ENCODE assay signal across 9 mouse cellular contexts in genomic region chr11:120029431-120030144, GRCm38 (mm10). TPM values are rescaled to one million over a fixed set of nuclear protein-coding genes. Genes with fewer than 3 reads are reported as not detected.
DNase-seq lines count a peak whose midpoint lies in the region; ATAC-seq lines count a peak whose summit lies in the region.
"Had no signal": no experiment of that assay in that cellular context is flagged by ENCODE, and none has a peak within 500 bp of the region (broad histone marks: within the 10 kb centered on the region; RNA-seq: fewer than 3 reads in every experiment).

No protein-coding gene starts in this region.

- no peak overlapping the region for H3K27ac ChIP-seq in hindbrain, embryonic 13.5 days
- H3K27ac ChIP-seq in hindbrain, embryonic 14.5 days: no peak overlapping the region

- H3K4me2 ChIP-seq in hindbrain, embryonic 13.5 days: no peak overlapping the region
- H3K4me2 ChIP-seq in hindbrain, embryonic 14.5 days (replicated peaks): no peak overlapping the region

- no peak overlapping the region for H3K4me3 ChIP-seq in hindbrain, embryonic 13.5 days
- H3K4me3 ChIP-seq in hindbrain, embryonic 14.5 days (replicated peaks; ENCODE audit: low read length): no peak overlapping the region

- H3K9me3 ChIP-seq in hindbrain, embryonic 13.5 days: no peaks in the 10 kb centered on the region
- no peaks in the 10 kb centered on the region for H3K9me3 ChIP-seq in hindbrain, embryonic 14.5 days (ENCODE audit: control insufficient read depth, low read length)

- H3K9ac ChIP-seq in hindbrain, embryonic 13.5 days: peak overlapping the region; percentile 11; the same call in 1 of the 2 replicates
- no peak overlapping the region for H3K9ac ChIP-seq in hindbrain, embryonic 14.5 days
- H3K9ac ChIP-seq: forebrain, postnatal 0 days had no signal

- H3K36me3 ChIP-seq in hindbrain, embryonic 13.5 days: no peaks in the 10 kb centered on the region
- H3K36me3 ChIP-seq in hindbrain, embryonic 14.5 days (replicated peaks; ENCODE audit: control insufficient read depth, insufficient read depth): no peaks in the 10 kb centered on the region

- WGBS in hindbrain, embryonic 13.5 days: 46% methylated on average over 9 of the region's 9 CpGs
- WGBS in hindbrain, embryonic 14.5 days: 36% methylated on average over 9 of the region's 9 CpGs

- peak; percentile 21; the same call in 1 of the 2 replicates for ATAC-seq in hindbrain, embryonic 13.5 days (ENCODE audit: low FRiP score)
- ATAC-seq in hindbrain, embryonic 14.5 days (ENCODE audit: low FRiP score): no peak

- no peaks in the 10 kb centered on the region for H3K27me3 ChIP-seq in hindbrain, embryonic 13.5 days
- H3K27me3 ChIP-seq in hindbrain, embryonic 14.5 days (ENCODE audit: control insufficient read depth, insufficient read depth, low read length): no peaks in the 10 kb centered on the region

- no peak for DNase-seq in hindbrain, embryonic 14.5 days (ENCODE audit: low spot score)
- DNase-seq in Muller cell, postnatal 12 days (ENCODE audit: inconsistent ontology term): peak; percentile 66
- DNase-seq in cerebellum, postnatal 14 days: peak; percentile 61 to 76
- DNase-seq in kidney, postnatal 36 days: peak; percentile 84 to 89
- no peak for DNase-seq in right cerebral cortex, postnatal 14 days
- DNase-seq in spleen, postnatal 4 days (ENCODE audit: low spot score in 2 of 2): no peak
- DNase-seq in thymus, adult 18-20 months: no peak

- peaks cover 21% of the 10 kb centered on the region for H3K4me1 ChIP-seq in hindbrain, embryonic 13.5 days (replicated peaks)
- no peaks in the 10 kb centered on the region for H3K4me1 ChIP-seq in hindbrain, embryonic 14.5 days (replicated peaks; ENCODE audit: control insufficient read depth, insufficient read depth, low read length)

RNA-seq across cellular contexts. Expression of gene Aatk, which starts 17.4 kb away (rescaled TPM):
- 24.1 and 24.3 TPM in 2 replicates for polyA plus RNA-seq in hindbrain, embryonic 13.5 days (2015; fragmentation: Nextera tagmentation; extraction: Ambion mirVana)
- 45.3 and 49.1 TPM in 2 replicates for polyA plus RNA-seq in hindbrain, embryonic 14.5 days (2014; fragmentation: Nextera tagmentation; extraction: Ambion mirVana)

RNA-seq across cellular contexts. Expression of gene Cep131, which starts 57.0 kb away (rescaled TPM):
- 23.2 and 26.7 TPM in 2 replicates for polyA plus RNA-seq in hindbrain, embryonic 13.5 days (2015; fragmentation: Nextera tagmentation; extraction: Ambion mirVana)
- polyA plus RNA-seq in hindbrain, embryonic 14.5 days (2014; fragmentation: Nextera tagmentation; extraction: Ambion mirVana): 27.8 and 28.1 TPM in 2 replicates

Comparison
In these comparisons a context has a peak if more than half of its experiments do, and no peak if none do; other contexts are left out.
1. DNase-seq: peak in Muller cell, postnatal 12 days (single experiment), cerebellum, postnatal 14 days (2 of 2) and kidney, postnatal 36 days (2 of 2); none in hindbrain, embryonic 14.5 days (single experiment), right cerebral cortex, postnatal 14 days (single experiment), spleen, postnatal 4 days (0 of 2) and thymus, adult 18-20 months (0 of 2).